Mouse (Mus musculus) kidney, adult 8-10 months (tissue): Measurements from ENCODE around the gene Ccng2.
A peak's percentile ranks its signal among the peaks of the same experiment; 100 is the strongest.

Source experiments
- DNase-seq, 2 experiments: peaks; one replicate each; pipeline ENCODE4 v3.0.0; 2022

The Ccng2 gene

DNA sequence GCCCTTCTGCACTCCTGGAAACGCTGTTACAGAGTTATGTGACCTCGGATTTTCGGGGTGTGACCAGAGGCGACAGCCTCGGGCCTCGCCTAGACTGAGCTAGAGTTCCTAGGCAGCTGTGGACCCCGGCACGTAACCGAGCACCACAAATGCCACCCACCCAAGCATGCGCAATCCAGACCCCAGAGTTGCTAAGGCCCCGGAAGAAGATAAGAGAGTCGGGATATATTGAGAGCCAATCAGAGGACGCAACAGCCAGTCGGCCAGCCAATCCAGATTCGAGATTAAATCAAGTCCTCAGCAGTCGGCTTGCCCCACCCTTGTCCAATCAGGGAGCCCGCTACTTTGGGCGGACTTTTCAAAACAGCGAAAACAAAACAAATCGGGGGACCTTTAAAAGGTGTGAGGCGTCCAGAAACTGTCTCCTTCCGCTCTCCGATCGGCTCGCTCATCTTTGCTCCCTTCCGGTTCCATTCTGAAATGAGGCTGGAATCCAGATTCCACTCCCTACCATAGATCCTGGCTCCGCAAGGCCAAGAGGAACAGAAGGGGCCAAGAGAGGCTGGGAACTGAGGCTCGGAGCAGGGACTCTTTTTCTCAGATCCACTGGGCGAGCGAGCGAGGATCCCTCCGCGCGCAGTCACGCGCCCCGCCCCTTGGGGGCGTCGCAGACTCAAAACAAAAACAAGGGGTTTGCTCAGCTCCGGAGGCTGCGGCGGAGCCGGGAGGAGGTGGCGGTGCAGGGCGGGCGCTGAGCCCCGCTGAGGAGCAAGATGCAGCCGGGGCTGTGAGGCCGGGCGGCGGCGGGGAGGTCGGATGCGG lies at the start of gene Ccng2:
Ccng2 (plus strand) TSS at position 375 of the 822 bp plus-strand sequence.
- peak; percentile 98 to 99 for DNase-seq

DNA sequence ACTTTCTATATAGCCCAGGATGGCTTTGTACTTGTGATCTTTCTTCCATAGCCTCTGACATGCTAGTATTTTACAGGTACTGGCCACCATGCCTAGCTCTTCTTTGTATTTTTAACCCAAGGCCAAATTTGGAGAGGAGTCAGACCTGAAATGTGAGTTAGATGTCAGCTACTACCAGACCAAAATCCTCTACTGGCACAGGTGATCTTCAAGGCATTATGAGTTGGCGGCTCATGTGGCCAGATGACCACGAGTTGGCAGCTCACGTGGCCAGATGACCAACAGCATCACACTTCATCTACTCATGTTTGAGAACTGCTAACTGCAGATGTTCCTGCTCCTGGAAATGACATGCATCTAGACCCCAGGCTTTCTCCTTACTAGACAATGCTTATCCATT lies 48.7 kb upstream of the Ccng2 start:
- DNase-seq, result no peak

DNA sequence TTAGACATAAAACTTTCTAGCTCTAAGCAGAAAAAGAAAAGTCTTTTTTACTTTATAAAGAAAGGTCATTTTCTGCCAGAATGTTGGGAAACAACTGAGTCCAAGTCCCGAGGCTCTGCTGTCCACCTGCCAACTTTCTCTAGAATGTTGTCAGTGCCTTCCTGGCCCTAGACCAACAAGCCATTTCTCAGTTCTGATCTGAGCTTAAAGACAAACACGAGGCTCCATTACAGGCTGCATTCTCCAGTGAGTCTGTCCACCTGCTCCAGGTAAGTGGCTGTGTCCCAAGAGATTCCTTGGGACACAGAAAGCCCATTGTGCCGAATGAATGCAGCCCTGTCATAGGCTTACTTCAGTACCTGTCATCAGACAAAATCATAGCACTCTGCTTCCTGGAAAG lies 45.4 kb upstream of the Ccng2 start:
- peak; percentile 56 to 67 for DNase-seq

DNA sequence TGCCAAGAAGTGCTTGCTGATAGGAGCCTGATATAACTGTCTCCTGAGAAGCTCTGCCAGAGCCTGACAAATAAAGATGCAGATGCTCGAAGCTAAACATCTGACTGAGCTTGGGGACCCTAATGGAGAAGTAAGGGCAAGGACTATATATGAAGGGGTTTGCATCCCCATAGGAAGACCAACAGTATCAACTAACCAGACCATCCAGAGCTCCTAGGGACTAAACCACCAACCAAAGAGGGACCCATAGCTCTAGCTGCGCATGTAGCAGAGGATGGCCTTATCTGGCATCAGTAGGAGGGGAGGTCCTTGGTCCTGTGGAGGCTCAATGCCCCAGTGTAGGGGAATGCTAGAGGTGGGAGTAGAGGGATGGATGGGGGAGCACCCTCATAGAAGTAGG lies 42.5 kb upstream of the Ccng2 start:
- DNase-seq, result no peak

DNA sequence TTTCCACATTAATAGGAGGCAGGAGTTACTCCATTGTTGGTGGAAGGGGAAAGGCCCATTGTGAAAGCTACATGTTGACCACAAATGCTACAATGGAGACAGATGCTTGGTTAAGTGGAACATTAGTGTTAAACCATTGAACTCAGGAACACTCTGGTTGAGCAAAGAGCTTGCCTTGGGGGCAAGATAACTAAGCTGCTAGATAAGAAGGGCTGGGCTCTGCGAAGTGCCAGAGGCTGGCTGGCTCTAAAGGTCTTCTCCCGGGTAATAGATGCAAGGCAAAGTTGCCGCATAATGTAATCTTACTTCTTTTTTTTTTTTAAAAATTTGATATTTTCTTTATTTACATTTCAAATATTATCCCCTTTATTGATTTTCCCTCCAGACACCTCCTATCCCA lies 39.9 kb upstream of the Ccng2 start:
- no peak for DNase-seq

DNA sequence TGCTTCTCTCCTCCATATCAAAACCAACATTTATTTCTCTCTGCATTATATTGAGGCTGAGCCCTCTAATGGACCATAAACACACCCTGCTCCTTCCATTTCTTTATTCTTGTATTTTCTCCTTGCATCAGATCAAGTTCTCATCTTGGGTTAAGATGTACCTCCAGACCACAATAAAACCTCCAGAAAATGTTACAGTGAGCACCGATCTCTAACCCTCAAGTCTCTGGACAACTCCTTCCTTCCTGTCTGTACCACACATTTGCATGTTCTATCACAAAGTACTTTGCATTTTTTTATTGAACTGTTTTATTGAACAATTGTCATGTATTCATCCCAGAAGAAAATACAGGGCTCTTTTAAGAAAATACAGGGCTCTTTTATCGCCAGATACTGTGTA lies 37.5 kb upstream of the Ccng2 start:
- DNase-seq, result no peak

DNA sequence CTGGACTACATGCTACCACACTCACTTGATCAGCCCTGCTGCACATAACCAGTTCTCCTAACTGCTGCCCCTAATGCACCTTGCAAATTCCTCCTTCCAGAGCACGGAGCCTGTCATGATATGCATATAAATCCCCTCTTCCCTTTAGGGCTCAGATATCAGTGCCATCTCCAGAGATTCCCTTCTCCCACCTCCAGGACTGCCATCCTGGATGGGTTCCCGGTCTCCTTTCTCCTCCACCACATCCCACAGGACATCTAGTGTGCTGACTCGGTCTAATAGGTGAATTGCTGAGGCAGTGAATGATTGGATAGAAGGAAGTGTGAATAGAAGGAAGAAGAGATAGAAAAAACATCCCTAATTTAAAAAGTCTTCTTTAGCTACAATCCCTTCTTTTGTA lies 35.3 kb upstream of the Ccng2 start:
- DNase-seq, result no peak

DNA sequence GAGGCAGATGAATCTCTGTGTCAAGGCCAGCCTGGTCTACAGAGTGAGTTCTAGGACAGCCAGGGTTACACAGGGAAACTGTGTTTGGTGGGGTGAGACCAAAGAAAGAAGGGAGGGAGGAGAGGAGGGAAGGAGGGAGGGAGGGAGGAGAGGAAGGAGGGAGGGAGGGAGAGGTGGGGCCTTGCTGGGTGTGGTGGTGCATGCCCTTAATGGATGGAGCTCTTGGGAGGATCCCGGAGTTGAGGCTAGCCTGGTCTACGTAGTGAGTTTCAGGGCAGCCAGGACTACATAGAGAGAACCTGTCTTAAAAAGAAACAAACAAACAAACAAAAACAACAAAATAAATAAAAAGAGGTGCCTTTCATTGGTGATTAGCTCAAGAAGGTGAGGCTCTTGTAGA lies 34.2 kb upstream of the Ccng2 start:
- no peak for DNase-seq

DNA sequence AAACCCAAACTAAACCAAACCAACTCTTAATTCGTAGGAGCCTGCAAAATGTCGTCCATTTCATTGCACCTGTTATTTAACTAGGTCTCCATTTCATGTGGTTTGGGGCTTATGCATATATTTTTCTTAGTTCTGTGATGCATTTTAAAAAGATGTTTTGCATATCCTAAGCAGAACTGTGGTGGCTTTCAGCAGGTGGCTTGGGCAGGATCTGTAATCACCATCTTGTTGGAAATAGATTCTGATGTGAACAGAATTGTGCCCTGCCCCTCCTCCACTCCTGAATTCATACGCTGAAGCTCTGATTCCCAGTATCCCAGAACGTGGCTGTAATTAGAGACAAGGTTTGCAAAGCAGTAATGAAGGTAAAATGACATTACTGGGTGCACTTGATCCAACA lies 32.9 kb upstream of the Ccng2 start:
- no peak for DNase-seq

DNA sequence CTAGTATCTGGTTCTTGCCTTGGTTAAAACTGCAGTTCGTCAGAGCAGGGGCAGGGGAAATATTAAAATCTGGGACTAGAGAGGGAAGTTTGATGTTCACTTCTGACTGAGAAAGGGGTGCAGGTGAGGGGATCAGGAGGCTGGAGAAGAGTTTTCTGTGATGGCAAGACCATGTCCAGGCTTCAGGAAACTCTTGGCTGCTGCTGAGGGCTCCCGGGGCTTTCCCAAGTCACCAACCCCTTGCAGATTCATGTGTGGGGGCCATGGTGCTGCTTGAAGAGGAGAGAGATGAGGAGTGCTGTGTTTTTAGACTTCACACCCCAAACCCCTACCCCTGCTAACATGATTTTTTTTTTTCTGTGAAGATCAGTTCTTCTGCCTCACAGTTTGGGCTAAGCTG lies 32.5 kb upstream of the Ccng2 start:
- no peak for DNase-seq

DNA sequence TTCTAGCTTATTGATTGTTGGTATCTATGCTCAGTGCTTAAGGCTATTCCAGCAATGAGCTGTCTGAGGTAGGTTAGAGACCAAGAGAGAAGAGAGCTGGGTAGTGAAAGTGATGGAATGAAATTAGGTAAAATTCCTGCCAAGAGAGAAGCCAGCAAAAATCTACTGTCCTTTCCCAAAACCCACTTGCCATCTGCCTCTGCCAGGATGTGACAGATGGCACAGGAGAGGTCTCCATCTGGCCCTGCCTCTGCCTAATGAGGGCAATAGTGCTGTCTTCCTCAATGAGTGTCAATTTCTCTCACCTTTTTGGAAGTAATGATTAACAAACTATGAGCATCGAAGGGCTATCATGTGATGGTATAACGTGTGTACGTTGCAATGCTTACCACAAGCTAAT lies 31.2 kb upstream of the Ccng2 start:
- no peak for DNase-seq

DNA sequence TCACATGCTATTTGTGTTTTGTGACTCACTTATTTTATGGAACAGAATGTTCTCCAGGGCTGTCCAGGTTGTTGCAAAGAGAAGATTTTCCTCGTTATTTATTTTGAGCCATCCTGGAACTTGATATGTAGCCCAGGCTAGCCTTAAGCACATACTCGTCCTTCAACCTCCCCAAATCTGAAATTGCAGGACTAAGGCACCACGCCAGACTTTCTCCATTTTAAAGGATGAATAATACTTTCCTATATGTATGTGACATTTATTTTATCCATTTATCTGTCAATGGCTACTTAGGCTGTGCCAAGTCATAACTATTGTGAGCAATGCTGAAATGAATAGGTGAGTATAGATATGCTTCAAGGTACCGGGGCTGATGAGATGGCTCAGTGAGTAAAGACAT lies 30.5 kb upstream of the Ccng2 start:
- no peak for DNase-seq

DNA sequence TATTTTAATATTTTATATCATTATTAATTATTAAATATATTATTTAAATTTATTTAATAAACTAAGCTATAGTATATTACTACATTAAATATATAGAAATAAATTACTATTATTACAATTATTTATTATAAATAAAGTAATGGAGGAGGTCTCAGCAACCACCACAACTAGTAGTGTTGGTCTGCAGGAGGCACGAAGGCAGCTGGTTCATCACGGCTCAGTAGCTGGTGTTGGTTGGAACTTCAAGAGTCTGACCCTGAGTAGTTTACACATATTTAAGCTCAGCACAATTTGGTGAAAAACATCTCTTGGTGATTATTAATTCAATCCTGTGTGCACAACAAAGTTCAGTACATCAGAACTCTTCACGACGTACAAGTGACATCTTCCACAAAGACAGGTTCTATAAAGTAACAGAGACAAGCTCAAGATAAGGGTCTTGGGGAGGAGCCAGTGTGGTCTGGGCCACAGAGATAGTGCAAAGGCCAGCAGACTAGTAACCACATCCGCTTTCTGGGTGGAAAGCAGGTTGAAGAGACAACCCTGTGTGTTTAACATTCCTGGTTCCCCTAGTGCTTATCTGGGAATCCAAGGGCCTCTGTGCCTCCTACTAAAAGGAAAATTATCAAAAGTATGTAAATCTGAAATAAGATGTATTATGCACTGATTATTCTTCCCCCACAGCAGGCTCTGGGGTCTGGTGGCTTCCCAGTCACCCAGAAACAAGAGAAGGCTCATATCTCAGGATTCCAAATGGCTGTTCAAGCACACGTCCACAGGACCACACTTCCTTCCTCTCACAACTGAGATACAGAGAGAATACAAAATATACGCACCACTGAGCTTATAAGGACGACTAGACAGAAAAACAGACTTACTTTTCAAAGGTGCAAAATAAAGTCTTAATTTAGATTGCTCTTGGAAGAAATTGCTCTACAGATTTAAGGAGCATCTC lies 27.2 kb upstream of the Ccng2 start:
- no peak for DNase-seq

DNA sequence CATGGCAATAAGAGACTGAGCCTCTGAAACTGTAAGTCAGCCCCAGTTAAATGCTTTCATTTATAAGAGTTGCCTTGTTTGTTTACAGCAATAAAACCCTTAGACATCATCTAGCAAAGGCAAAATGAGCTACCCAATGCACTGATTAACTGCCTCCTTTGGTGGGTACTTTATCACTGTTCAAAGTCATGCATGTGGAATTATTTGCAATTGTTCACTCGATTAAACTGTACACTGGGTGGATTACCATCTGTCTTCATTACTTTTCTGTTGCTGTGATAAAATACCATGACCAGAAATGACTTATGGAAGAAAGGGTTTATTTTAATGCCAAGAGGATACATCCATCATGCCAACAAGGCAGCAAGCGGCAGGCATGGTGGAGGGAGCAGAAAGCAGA lies 21.8 kb upstream of the Ccng2 start:
- DNase-seq, result no peak

DNA sequence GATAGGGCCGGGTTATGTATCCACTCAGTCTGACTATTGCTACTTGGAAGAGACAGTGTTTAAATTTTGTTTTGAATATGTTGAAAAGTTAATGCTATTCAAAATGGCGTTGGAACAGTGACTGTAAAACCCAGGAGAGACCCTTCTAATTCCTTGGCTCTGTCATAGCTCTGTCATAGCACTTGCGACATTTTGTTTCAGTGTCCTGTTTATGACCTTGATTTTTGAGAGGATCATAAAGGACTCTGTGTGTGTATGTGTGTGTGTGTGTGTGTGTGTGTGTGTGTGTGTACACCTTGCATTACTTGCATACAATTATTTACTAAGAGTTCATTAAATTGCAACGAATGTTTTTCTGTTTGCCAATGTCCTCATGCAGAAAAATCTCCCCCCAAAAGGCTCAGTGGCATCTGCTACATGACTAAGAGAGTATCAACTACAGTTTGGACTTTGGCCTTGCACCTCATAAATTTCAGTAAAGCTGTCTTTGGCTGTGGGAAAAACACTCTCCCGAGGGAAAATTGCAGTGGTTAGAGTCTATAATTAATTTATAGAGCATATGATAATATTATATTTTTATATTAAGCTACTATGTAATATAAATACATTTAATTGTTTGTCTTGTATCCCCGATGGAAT lies 17.0 kb upstream of the Ccng2 start:
- DNase-seq, result no peak

DNA sequence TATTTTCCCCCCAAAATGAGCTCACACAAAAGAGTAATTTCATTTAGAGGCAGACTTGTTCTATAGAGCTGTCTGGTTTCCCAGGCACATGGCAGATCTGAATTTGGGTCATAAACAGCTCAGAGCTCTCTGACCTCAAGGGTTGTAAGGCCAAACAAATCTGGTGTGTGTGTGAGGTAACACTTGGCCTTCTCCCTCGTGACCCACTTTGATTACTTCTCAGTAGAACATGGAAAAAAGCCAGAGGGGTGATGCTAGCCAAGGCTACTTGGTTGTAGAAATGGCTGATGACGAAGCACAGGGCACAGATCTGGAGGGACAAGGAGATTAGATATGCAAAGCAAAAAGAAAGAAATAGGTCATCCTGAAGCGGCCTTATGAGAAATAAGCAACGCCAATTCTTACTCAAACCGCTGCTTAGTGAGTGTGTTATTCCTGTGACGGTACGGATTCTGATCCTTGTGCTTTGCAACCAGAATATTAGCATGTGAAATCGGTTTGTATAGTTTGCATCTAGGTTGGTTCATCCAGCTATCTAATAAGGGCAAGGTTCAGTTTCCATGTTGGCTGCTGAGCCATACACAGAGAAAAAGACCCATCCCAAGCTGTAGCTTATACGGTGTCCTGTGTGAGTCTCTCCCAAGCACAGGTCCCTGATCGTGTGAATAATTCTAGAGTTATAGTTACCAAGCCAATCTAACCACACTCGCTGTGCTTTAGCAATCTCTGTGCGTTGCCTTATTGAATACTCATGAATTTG lies 15.9 kb upstream of the Ccng2 start:
- DNase-seq, result peak; percentile 11 to 30

DNA sequence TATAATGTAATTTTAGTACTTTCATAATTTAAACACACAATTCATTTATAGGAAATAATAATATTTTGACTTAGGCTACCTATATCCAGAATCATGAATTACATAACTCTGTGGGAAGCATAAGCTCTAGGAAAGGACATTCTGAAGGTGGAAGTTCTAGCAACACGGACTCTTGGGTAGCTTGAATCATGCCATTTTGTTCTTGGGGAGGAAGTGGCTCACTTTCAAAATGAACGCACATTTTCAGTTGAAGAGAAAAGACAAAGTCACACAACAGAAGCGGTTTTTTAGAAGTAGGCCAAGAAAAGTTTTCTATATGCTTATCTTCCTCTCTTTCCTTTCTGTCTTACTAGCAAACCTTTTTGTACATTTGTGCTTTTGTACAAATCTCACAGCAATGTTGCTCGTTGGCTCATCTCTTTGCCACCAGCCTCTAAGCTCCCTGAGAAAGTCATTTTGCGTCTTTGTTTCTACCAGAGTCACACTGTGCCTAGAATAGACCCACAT lies 11.2 kb upstream of the Ccng2 start:
- DNase-seq, result no peak

DNA sequence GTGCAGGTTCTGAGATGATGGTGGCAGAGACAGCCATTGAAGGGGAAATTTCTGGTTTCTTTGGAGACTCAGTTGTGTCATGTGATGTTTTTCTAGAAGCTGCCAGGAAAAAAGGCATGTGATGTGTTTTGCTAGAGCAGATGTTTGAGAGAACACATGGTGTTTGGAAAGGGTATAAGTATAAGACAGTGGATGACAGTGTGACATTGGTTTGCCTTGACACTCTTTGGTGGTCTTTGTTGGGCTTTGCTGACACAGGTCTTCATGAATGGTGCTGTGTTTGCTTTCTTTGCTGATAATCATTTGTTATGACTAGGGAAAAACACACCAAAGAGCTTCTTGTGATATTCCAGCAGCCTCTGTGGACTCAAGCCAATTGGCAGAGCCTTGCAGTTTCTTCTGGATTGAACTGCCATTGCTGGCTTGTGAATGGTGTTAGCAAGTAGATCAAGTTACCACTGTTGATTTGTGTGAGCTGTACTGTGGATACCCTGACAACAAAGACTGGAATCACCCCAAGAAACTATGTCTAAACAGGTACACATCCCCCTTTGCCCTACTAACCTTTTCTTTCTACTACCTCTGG lies 10.1 kb upstream of the Ccng2 start:
- no peak for DNase-seq

DNA sequence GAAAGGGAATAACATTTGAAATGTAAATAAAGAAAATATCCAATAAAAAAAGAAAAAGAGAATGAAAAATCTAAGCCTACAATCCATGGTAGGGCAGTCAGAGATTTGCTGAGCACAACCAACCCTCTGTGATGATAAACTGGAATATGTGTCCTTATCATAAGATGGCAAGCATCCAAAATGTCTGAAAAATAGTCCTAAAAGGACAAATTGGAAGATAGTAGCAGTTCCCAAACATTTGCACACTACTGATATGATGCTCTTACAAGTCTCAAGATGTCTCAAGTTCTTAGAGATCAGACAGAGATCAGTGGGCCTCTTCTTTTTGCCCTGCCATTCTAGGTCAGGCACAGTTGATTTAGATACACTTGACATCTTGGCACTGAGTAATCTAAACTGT lies 7.7 kb upstream of the Ccng2 start:
- no peak for DNase-seq

DNA sequence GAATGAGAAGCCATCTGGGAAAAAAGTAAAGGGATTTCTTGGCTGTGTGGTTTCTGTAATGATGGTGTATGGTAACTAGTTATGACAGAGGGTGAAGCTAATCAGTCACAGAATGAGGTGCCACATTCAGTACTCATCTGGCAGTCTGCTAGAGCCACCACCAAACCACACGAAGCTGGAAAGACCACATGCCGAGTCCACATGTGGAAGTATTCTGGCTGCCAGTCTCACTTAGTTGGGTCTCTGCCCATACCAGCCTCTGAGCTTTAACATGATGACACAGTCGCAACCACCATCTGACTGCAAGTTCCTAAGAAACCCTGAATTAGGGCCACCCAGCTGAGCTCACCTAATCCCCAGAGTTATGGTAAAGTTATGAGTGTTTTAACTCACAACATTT lies 6.1 kb upstream of the Ccng2 start:
- DNase-seq, result no peak

DNA sequence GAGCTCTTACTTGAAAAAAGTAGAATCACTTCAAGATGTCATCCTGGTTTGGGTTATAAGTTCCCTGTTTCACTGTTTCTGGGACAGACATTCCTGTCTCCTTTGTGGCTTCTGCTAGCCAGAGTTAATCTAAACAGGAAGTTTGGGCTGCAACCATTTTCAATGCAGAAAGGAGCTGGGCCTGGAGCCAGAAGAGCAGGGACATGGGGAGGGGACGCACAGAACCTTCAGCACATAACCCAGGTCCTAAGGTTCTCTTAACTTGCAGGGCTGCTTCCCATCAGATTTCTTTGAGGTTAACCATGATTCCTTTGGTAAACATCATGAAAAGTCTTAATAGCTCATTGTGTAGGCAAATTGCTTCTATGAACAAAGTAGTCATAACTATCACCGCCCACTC lies 4.3 kb upstream of the Ccng2 start:
- no peak for DNase-seq

DNA sequence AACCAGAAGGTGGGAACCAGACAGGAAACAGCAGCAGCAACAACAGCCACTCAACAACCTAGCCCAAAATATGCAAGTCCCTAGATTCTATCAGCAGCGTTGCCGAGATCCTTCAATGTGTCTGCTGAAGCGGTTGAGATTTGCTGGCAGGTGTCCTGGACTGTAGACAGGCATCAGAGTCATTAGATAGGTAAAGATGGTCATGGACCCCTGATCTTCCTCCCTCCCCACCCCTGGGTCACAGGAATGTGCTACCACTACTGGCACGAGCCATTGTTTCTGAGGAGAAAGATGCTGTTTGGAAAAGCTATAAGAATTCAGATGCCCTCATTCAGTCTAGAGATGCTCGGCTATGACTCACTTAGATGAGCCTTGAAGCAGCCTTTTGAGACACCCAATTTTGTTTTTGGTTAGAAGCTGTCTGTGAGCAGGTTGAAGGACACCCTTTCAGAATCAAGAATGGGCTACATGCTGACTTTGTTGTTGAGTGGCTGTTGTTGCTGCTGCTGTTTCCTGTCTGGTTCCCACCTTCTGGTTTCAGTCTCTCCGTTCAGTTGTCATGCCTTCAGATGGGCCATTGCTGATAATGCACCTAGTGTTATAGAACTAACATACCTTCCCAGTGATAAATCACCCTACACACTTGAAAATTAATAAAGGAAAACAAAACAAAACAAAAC lies 3.5 kb upstream of the Ccng2 start:
- DNase-seq, result no peak
